In genomic region chr9:98393496-98393895, GRCm38 (mm10) we compare ENCODE assay signal across 17 mouse cellular contexts. TPM values are rescaled to one million over a fixed set of nuclear protein-coding genes. Genes with fewer than 3 reads are reported as not detected.
"Had no signal": no experiment of that assay in that cellular context is flagged by ENCODE, and none has a peak within 500 bp of the region (broad histone marks: within the 10 kb centered on the region; RNA-seq: fewer than 3 reads in every experiment).

No protein-coding gene starts in this region.

- H3K4me2 ChIP-seq: neural tube, embryonic 13.5 days; neural tube, embryonic 15.5 days; stomach, embryonic 15.5 days had no signal

- H3K4me3 ChIP-seq: neural tube, embryonic 13.5 days; neural tube, embryonic 15.5 days; stomach, embryonic 15.5 days had no signal

- H3K27ac ChIP-seq: neural tube, embryonic 13.5 days; neural tube, embryonic 15.5 days; stomach, embryonic 15.5 days; stomach, postnatal 0 days had no signal

- DNase-seq: retina, postnatal 1 day; right cerebral cortex, adult 18-20 months; right cerebral cortex, postnatal 14 days; right cerebral cortex, postnatal 25 days; right cerebral cortex, postnatal 4 days; spleen, adult 18-20 months; thymus, adult 18-20 months; thymus, adult 2 months; thymus, postnatal 14 days; thymus, postnatal 25 days; thymus, postnatal 36 days; thymus, postnatal 4 days had no signal

- H3K9me3 ChIP-seq: neural tube, embryonic 13.5 days; neural tube, embryonic 15.5 days; stomach, embryonic 15.5 days had no signal

- H3K36me3 ChIP-seq: neural tube, embryonic 13.5 days; neural tube, embryonic 15.5 days; stomach, embryonic 15.5 days had no signal

- H3K27me3 ChIP-seq: neural tube, embryonic 13.5 days; neural tube, embryonic 15.5 days; stomach, embryonic 15.5 days had no signal

- H3K4me1 ChIP-seq: neural tube, embryonic 13.5 days; neural tube, embryonic 15.5 days; stomach, embryonic 15.5 days had no signal

- H3K9ac ChIP-seq: neural tube, embryonic 13.5 days; neural tube, embryonic 15.5 days; stomach, embryonic 15.5 days had no signal

RNA-seq across cellular contexts. Expression of gene Rbp1, which starts 29.3 kb away (rescaled TPM):
- total RNA-seq: neutrophil, adult 5-6 weeks had no signal
